Mouse (Mus musculus): Measurements from ENCODE around the gene Hmgcl.
"Not testable (repeated sequence)": the region's sequence is repeated elsewhere in the genome, so short reads cannot be mapped to it uniquely, and the experiment has no call there.

DNA sequence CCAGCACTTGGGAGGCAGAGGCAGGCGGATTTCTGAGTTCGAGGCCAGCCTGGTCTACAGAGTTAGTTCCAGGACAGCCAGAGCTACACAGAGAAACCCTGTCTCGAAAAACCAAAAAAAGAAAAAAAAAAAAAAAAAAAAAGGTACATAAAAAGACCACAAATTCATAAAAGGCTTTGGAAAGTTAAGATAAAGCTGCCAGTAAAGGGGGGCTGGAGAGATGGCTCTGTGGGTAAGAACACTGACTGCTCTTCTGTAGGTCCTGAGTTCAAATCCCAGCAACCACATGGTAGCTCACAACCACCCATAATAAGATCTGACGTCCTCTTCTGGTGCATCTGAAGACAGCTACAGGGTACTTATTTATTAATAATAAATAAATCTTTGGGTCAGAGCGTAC is 34.0 kb downstream of the Hmgcl start:
- TF ChIP-seq POLR2A (IDR thresholded peaks at IDR 0.05; ENCODE audit: control insufficient read depth, extremely low read depth, insufficient read depth, low read length, poor library complexity); CTCF (IDR thresholded peaks at IDR 0.05; ENCODE audit: borderline replicate concordance, control insufficient read depth, extremely low read depth, insufficient read depth, low read length, poor library complexity): not testable (repeated sequence)
